In genomic region chr11:113333535-113333934, GRCm38 (mm10) we compare ENCODE assay signal across 12 mouse cellular contexts.
"Had no signal": no experiment of that assay in that cellular context is flagged by ENCODE, and none has a peak within 500 bp of the region (broad histone marks: within the 10 kb centered on the region; RNA-seq: fewer than 3 reads in every experiment).

No protein-coding gene starts in this region.

- H3K4me2 ChIP-seq: limb, embryonic 15.5 days; liver, embryonic 12.5 days; lung, embryonic 14.5 days; midbrain, embryonic 13.5 days; neural tube, embryonic 12.5 days had no signal

- H3K9me3 ChIP-seq: limb, embryonic 15.5 days; liver, embryonic 12.5 days; midbrain, embryonic 13.5 days; neural tube, embryonic 12.5 days had no signal

- ATAC-seq: liver, embryonic 12.5 days; midbrain, embryonic 13.5 days had no signal

- DNase-seq: kidney, postnatal 10 days; kidney, postnatal 4 days; lung, embryonic 14.5 days; lung, postnatal 14 days; thymus, postnatal 4 days had no signal

- H3K4me1 ChIP-seq: liver, embryonic 12.5 days had no signal

- H3K4me3 ChIP-seq: layer of hippocampus, adult 2 months; limb, embryonic 15.5 days; liver, embryonic 12.5 days; midbrain, embryonic 13.5 days; myocyte; neural tube, embryonic 12.5 days had no signal

- H3K36me3 ChIP-seq: limb, embryonic 15.5 days; liver, embryonic 12.5 days; midbrain, embryonic 13.5 days; neural tube, embryonic 12.5 days had no signal

- H3K27me3 ChIP-seq: limb, embryonic 15.5 days; liver, embryonic 12.5 days had no signal

- H3K9ac ChIP-seq: limb, embryonic 15.5 days; liver, embryonic 12.5 days; lung, embryonic 14.5 days; midbrain, embryonic 13.5 days; neural tube, embryonic 12.5 days had no signal

- H3K27ac ChIP-seq: layer of hippocampus, adult 2 months; limb, embryonic 15.5 days; liver, embryonic 12.5 days; midbrain, embryonic 13.5 days; neural tube, embryonic 12.5 days; stomach, postnatal 0 days had no signal
